Mouse (Mus musculus) cerebral cortex, adult 2 months (tissue): ENCODE results near the gene Zik1.

ENCODE experiments used
- WGBS: fragments of 180-500 bp; shearing (Covaris S2); methylation state at CpG from one replicate; pipeline ENCODE4 v1.1.7; 2018; 5-methylcytosine and 5-hydroxymethylcytosine counted together

Gene Zik1

GRCm38 (mm10) chr7:10494786-10495521, at the start of gene Zik1:
Gene Zik1 (minus strand): TSS chr7:10495394.
- WGBS, result under 1% methylated on average over 33 of the region's 33 CpGs

GRCm38 (mm10) chr7:10495578-10495977, 384 bp upstream of the Zik1 start:
- WGBS, result 30% methylated on average over 6 of the region's 6 CpGs

GRCm38 (mm10) chr7:10480588-10481233, 14.5 kb downstream of the Zik1 start:
- 69% methylated on average over 18 of the region's 18 CpGs for WGBS

GRCm38 (mm10) chr7:10458166-10458565, 37.0 kb downstream of the Zik1 start:
- WGBS, result 54% methylated on average over 3 of the region's 3 CpGs

GRCm38 (mm10) chr7:10443031-10443430, 52.2 kb downstream of the Zik1 start, which contains the start of gene Vmn1r67:
Gene Vmn1r67 (plus strand): TSS chr7:10443331.

